Mouse (Mus musculus) embryonic facial prominence, embryonic 14.5 days (tissue): ENCODE results near the gene Rhox11. TPM values are rescaled to one million over a fixed set of nuclear protein-coding genes. Genes with fewer than 3 reads are reported as not detected.

Experiments
- ATAC-seq: fragments of 200-750 bp; cut with Nextera tagmentation; 2 replicates; pipeline ENCODE4 v1.8.0; 2017; ENCODE audit warnings: low read depth, moderate number of reproducible peaks, moderate TSS enrichment
- DNase-seq: peaks from one replicate; pipeline ENCODE4 v3.0.0-alpha.2; 2015; ENCODE audit warnings: low spot score
- H3K27ac ChIP-seq: fragments of 300-500 bp; sonication (generic); replicated peaks from 2 replicates; pipeline ENCODE4 v1.5.1; 2014; ENCODE audit warnings: low read depth, mild to moderate bottlenecking, low read length, moderate library complexity
- H3K27me3 ChIP-seq: fragments of 300-500 bp; sonication (generic); replicated peaks from 2 replicates; pipeline ENCODE4 v1.6.1; 2014; ENCODE audit warnings: low read length; ENCODE audit not compliant: control insufficient read depth, insufficient read depth
- H3K36me3 ChIP-seq: fragments of 300-500 bp; sonication (generic); 2 replicates; pipeline ENCODE4 v1.6.1; 2014; ENCODE audit warnings: low read length, mixed read lengths; ENCODE audit not compliant: control insufficient read depth, insufficient read depth
- H3K4me1 ChIP-seq: fragments of 300-500 bp; sonication (generic); 2 replicates; pipeline ENCODE4 v1.6.1; 2014; ENCODE audit warnings: antibody characterized with exemption, low read length; ENCODE audit not compliant: control insufficient read depth, insufficient read depth
- H3K4me2 ChIP-seq: fragments of 300-500 bp; sonication (generic); 2 replicates; pipeline ENCODE4 v1.6.1; 2014; ENCODE audit warnings: low read depth, mild to moderate bottlenecking, low read length, moderate library complexity, mixed read lengths
- H3K4me3 ChIP-seq: fragments of 300-500 bp; sonication (generic); 2 replicates; pipeline ENCODE4 v1.5.1; 2014; ENCODE audit warnings: low read depth, mild to moderate bottlenecking, low read length
- H3K9ac ChIP-seq: fragments of 300-500 bp; sonication (generic); 2 replicates; pipeline ENCODE4 v1.6.1; 2014; ENCODE audit warnings: low read depth, mild to moderate bottlenecking, low read length, moderate library complexity, mixed read lengths
- H3K9me3 ChIP-seq: fragments of 300-500 bp; sonication (generic); 2 replicates; pipeline ENCODE4 v1.6.1; 2016; ENCODE audit warnings: low read length; ENCODE audit not compliant: control insufficient read depth
- WGBS: fragments of 180-500 bp; shearing (Covaris S2); extraction: QIAGEN DNeasy Blood & Tissue Kit; methylation state at CpG from one replicate; pipeline ENCODE4 v1.1.7; 2014; 5-methylcytosine and 5-hydroxymethylcytosine counted together
- polyA plus RNA-seq: library from polyadenylated mRNA; unstranded; fragments of >200 nt; fragmentation: Nextera tagmentation; extraction: Ambion mirVana; gene quantifications from 2 replicates; pipeline ENCODE4 v1.2.1, GENCODE M21; 2014

Rhox11 gene
- polyA plus RNA-seq, 1 experiment from 2014 or later: not detected

DNA sequence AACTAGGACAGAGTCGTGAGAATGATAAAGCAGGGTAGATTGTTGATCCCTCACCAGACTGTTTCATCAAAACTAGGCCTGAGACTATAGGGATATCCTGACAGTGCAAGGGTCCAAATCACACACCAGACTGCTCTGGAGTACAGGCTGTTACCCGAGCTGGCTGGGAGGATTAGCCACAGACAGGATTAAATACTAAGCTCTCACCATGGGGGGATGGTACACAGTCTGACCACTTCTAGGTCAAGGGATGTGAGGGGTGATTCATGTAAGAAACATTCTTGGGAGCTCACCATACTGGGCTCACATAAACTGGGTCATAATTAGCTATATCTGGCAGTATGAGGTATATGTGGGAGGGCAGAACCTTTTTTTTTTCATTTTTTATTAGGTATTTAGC lies 51.1 kb downstream of the Rhox11 start:
- H3K27ac ChIP-seq: no peak overlapping the region
- no peak overlapping the region for H3K4me3 ChIP-seq
- no peaks in the 10 kb centered on the region for H3K36me3 ChIP-seq
- WGBS: 57% methylated on average over 2 of the region's 2 CpGs
- ATAC-seq: no peak
- no peaks in the 10 kb centered on the region for H3K27me3 ChIP-seq
- no peaks in the 10 kb centered on the region for H3K9me3 ChIP-seq
- no peak overlapping the region for H3K9ac ChIP-seq
- no peak for DNase-seq
- no peak overlapping the region for H3K4me2 ChIP-seq
- no peaks in the 10 kb centered on the region for H3K4me1 ChIP-seq

Other genes starting within 250 kb of the Rhox11 start
- not detected in 2 replicates for gene Rhox8, start 206.2 kb downstream of the Rhox11 start, polyA plus RNA-seq
- gene Rhox7b, start 187.9 kb downstream of the Rhox11 start, polyA plus RNA-seq: not detected in 2 replicates
- not detected in 2 replicates for gene Rhox9, start 183.4 kb downstream of the Rhox11 start, polyA plus RNA-seq
- not detected in 2 replicates for gene Btg1-ps1, start 66.3 kb downstream of the Rhox11 start, polyA plus RNA-seq
- not detected in 2 replicates for gene Btg1-ps2, start 42.0 kb downstream of the Rhox11 start, polyA plus RNA-seq
- not detected in 2 replicates for gene Rhox10, start 18.7 kb downstream of the Rhox11 start, polyA plus RNA-seq
- not detected in 2 replicates for gene Rhox12, start 25.8 kb upstream of the Rhox11 start, polyA plus RNA-seq
- gene Rhox13, start 36.1 kb upstream of the Rhox11 start, polyA plus RNA-seq: not detected in 2 replicates
- 4.6 and 4.9 TPM in 2 replicates for gene Zbtb33, start 104.7 kb upstream of the Rhox11 start, polyA plus RNA-seq
- gene Tmem255a, start 167.3 kb upstream of the Rhox11 start, polyA plus RNA-seq: 44.9 and 48.6 TPM in 2 replicates
- 24.9 and 41.9 TPM in 2 replicates for gene Atp1b4, start 231.0 kb upstream of the Rhox11 start, polyA plus RNA-seq